Mouse (Mus musculus) gastrocnemius, adult 2 months (tissue): ENCODE results near the gene Mmp1b. TPM values are rescaled to one million over a fixed set of nuclear protein-coding genes. Genes with fewer than 3 reads are reported as not detected.
"Not testable (repeated sequence)": the region's sequence is repeated elsewhere in the genome, so short reads cannot be mapped to it uniquely, and the experiment has no call there.

Source experiments
- DNase-seq: peaks from one replicate; pipeline ENCODE4 v3.0.0; 2022
- H3K27ac ChIP-seq: fragments of 200-600 bp; 2 replicates; pipeline ENCODE4 v1.8.1; 2022; ENCODE audit warnings: mild to moderate bottlenecking
- H3K4me3 ChIP-seq: fragments of 200-600 bp; 2 replicates; pipeline ENCODE4 v1.8.1; 2022; ENCODE audit warnings: mild to moderate bottlenecking, moderate library complexity
- CTCF ChIP-seq: fragments of 200-600 bp; IDR thresholded peaks from 2 replicates; pipeline ENCODE4 v1.8.1; 2022; ENCODE audit warnings: antibody characterized with exemption, mild to moderate bottlenecking, moderate library complexity
- intact Hi-C: fragments of 180-260 bp; cut with DNase I; formaldehyde crosslinking; loops from one replicate; pipeline ENCODE4 v1.15.1; 2025
- long read RNA-seq, 2 experiments: library from polyadenylated mRNA; stranded (forward); transcript quantifications; one replicate each; pipeline ENCODE4 v2.0.0; 2021
- total RNA-seq, 2 experiments: library from RNA; stranded (reverse); gene quantifications; 2 replicates each; pipeline ENCODE4 v1.2.3; 2021

The Mmp1b gene
- total RNA-seq, result not detected
- long read RNA-seq, experiment 1, result 0 reads
- long read RNA-seq, experiment 2, result 0 reads

DNA sequence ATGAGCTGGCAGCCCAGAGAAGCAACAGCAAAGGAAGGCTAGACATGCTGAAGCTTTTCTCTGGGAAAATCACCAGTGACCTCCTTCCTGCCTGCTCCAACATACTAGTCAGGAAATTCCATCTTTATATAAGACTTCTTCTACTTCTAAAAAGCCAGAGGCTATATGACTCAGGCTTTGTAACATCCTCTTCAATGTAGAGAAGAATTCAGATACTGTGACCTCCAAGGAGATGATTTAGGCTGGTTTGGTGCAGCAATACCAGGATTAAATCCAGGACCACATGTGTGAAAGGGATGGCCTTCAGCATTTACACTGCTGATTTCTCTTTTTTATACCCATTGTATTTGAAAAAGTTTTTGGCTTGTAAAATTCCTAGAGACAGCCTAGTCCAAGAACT, at the start of gene Mmp1b:
Gene Mmp1b, minus strand, starts transcription at position 101 of the 400 bp plus-strand sequence.
- TF ChIP-seq CTCF, result no peak
- no peak for DNase-seq
- H3K4me3 ChIP-seq, result no peak within 1 kb of the TSS
- intact Hi-C loops, result no loop called here
- no peak within 1 kb of the TSS for H3K27ac ChIP-seq

DNA sequence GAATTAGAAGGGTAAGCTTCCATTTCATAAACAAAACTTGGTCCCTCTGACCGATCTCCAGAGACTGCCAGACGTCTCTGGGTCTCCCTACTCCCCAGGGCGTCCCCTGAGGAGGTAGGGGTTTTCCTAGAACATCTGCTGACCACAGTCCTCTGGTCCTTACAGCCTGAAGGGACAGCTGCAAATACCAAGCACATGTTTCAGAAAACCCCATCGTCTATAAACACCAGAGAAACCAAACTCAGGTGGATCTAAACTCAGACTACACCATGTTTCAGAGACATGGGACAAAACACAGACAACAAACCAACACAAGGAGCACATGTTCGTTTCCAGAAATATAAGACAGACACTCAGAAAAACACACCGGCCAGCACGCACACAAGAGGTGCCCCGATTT, 8.7 kb upstream of the Mmp1b start:
- DNase-seq, H3K27ac ChIP-seq, intact Hi-C loops, H3K4me3 ChIP-seq: not testable (repeated sequence)

DNA sequence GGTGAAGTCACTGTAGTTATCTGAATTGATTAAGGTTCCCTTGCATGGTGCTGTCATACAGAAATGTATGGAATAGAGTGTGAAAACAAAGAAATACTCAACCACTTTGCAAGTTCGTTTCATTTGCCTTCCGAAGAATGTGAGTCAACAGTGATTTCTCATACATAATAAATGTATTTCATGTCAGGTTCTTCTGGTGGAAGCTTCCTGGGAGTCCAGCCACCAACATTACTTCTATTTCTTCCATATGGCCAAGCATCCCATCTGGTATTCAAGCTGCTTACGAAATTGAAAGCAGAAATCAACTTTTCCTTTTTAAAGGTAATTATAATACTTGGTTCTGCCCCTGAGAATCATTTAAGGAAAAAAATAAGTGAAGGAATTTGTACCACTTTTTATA, 33.3 kb downstream of the Mmp1b start:
- H3K4me3 ChIP-seq, result no peak overlapping the region
- DNase-seq, result no peak
- TF ChIP-seq CTCF, result no peak
- no peak overlapping the region for H3K27ac ChIP-seq
- intact Hi-C loops, result no loop called here

DNA sequence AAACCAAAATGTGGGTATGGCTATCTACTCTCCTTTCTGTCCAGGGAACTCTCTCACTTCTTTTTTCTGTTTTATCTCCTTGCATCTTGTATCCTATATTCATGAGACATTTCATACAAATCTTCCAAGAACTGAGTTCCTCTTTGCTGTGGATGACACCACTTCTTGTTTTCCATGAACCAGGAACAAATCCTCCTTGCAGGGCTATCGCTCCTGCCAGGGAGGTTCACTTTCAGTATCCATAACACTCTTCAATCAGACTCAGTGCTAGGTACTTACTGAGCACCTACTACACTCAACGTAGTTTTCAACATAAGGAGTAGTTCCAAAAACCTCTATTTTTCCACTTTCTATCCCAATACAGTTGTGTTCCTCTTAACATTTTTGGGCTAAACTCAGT, 42.3 kb downstream of the Mmp1b start:
- Histone ChIP-seq H3K27ac (no peak overlapping the region), H3K4me3 (no peak overlapping the region)
- DNase-seq, result no peak
- intact Hi-C loops, result no loop called here
- TF ChIP-seq CTCF, result no peak

DNA sequence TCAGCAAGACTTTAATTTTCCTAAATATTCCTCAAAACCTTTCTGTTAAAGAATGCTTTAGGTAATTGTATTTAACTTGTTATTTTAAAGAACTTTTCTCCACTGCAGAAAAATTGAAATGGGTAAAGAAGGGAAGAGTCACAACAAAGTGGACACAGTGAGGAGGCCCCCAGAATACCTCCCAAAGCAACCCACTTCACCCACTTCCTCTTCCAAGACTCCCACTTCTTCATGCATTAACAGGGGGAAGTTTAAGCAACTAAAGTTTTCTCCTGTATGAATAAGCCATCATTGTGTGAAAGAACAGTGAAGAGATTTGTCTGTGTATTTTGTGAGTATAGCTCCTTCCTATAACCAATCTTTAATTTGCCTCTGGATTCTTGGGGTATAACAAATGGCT, 43.7 kb downstream of the Mmp1b start, which contains the start of gene Mmp12:
Gene Mmp12, plus strand, starts transcription at position 275 of the 400 bp plus-strand sequence.
- intact Hi-C loops, result no loop called here
- Histone ChIP-seq H3K27ac (no peak within 1 kb of the TSS), H3K4me3 (no peak within 1 kb of the TSS)
- TF ChIP-seq CTCF, result no peak
- no peak for DNase-seq

DNA sequence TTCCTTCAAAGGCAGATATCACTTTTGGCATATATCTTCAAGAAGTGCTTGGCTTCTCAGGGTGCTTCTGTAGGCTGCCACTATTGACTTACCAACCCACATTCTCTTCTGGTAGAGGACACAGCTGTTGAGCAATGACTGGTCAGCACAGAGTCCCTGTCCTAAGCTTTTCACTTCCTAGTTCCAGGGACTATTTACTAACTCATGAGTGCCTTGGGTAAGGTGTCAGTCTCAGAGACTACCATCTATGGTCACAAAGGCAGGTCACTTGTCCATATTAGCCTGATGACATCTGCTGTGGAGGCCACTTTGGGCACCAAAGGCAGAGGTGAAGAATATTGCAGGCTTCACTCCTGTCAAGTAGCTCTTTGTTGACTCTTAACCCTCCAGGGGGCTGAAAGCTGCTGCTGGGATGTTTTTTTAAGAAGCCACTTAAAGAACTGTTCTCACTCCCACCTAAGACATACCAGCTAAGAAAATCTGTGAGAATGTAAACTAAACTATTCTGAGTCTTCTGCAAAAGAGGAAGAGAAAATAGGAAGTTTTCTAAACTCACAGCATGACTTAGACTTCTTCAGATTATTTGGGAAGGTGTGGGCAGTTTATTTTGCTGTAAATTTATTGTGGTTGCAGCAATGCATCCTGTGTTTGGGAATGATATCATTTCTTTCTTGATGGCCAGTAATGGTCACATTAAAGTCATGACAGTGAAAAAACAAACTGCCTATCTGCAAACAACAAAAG, 50.9 kb downstream of the Mmp1b start:
- intact Hi-C loops, result no loop called here
- Histone ChIP-seq H3K4me3 (no peak overlapping the region), H3K27ac (no peak overlapping the region)
- no peak for TF ChIP-seq CTCF
- DNase-seq, result no peak

DNA sequence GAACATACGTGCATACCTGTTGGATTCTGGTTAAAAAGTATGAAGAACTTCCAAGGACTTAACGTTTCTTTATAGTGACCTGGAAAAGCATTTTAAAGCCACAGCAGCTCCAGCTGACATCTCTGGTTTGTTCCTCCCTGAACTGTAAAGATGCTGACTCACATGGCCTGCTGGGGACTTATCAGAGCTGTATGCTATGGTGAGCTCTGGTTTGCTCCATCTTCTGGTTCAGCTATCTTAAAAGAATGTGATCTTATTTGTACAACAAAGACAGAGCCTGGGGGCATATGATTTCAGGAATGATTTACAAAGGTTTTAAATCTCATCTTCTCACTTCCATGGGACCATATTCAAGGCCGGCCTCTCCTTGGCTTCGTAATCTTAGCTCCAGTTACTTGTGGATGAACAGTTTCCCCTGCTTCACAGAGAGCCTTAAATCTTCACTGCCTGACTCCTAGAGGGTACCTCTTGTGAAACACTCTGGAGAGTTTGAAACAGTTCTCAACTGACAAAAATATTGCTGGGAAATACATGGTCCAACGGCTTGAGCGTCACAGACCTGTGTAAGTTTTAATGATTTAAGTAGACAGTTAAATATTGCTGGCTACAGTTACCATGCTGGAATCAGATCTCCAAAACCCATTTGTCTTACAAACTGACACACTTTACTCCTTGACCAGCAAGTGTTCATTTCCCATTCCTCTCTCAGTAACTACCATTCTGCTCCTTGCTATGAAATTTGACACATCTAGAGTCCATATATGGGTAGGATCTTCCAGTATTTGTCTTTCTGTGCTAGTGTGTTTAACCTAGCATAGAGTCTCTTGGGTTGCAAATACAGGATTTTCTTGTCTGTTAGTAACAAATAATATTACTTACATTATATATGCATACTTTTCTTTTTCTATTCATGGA, 51.8 kb downstream of the Mmp1b start:
- no peak for TF ChIP-seq CTCF
- no peak for DNase-seq
- H3K4me3 ChIP-seq, result no peak overlapping the region
- intact Hi-C loops, result no loop called here
- H3K27ac ChIP-seq, result no peak overlapping the region

DNA sequence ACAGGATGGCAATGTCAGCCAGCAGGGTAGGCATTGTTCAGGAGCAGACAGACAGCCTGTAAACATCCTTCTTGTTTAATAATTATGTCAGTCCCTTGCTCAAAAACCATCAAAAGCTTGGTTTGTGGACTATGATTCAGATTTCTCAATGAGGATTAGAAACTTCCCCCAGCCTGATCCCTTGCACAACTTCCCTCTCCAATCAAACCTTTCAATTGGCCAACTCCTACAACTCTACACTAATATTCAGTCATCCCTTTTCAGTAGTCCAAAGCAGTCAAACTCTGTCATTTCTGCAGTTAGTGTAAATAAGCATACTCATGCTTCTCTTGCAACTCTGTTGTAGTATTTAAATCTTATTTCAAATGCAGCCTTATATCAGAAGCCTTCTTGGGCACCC, 56.0 kb downstream of the Mmp1b start:
- H3K27ac ChIP-seq, result no peak overlapping the region
- no peak for TF ChIP-seq CTCF
- no peak for DNase-seq
- H3K4me3 ChIP-seq, result no peak overlapping the region
- intact Hi-C loops, result no loop called here

Other genes starting within 250 kb of the Mmp1b start
- gene Dync2h1, start 203.6 kb downstream of the Mmp1b start, total RNA-seq, result 1 to 10 TPM; 1.3 TPM
- 10 to 100 TPM; 71.2 to 89.2 TPM for gene Dcun1d5, start 203.5 kb downstream of the Mmp1b start, total RNA-seq
- gene Mmp13, start 115.5 kb downstream of the Mmp1b start, total RNA-seq, result not detected
- not detected for gene Mmp12, start 43.7 kb downstream of the Mmp1b start, total RNA-seq
- under 1 TPM in 1 of 2 experiments, not detected in 1; 0.20 TPM for gene Mmp3, start 57.8 kb upstream of the Mmp1b start, total RNA-seq
- not detected for gene Mmp10, start 114.3 kb upstream of the Mmp1b start, total RNA-seq
- not detected for gene Mmp8, start 170.4 kb upstream of the Mmp1b start, total RNA-seq
- under 1 TPM in 1 of 2 experiments, not detected in 1; 0.20 TPM for gene Mmp27, start 183.3 kb upstream of the Mmp1b start, total RNA-seq
- gene Mmp20, start 240.2 kb upstream of the Mmp1b start, total RNA-seq, result not detected